Mouse (Mus musculus) liver, embryonic 14.5 days (tissue): ENCODE results near the gene Taok1.

Experiments used
- CTCF ChIP-seq: IDR thresholded peaks from 2 replicates; pipeline ENCODE4 v1.5.1; 2016; ENCODE audit warnings: antibody characterized with exemption, low read depth, control low read depth
- EP300 ChIP-seq: IDR thresholded peaks from 2 replicates; pipeline ENCODE4 v1.6.1; 2016; ENCODE audit warnings: antibody characterized with exemption, low read depth

- TF ChIP-seq EP300 (no peak), CTCF (no peak)
Observed at GRCm38 (mm10) chr11:77492311-77492871, 115.2 kb downstream of the Taok1 start.
